Mouse (Mus musculus) hindbrain, embryonic 15.5 days (tissue): Measurements from ENCODE around the gene Mettl1. TPM values are rescaled to one million over a fixed set of nuclear protein-coding genes. Genes with fewer than 3 reads are reported as not detected.

Experiments
- ATAC-seq: fragments of 200-750 bp; cut with Nextera tagmentation; 2 replicates; pipeline ENCODE4 v1.8.0; 2017; ENCODE audit warnings: low read depth, moderate number of reproducible peaks, moderate TSS enrichment; ENCODE audit not compliant: low FRiP score
- H3K27ac ChIP-seq: fragments of 300-500 bp; sonication (generic); replicated peaks from 2 replicates; pipeline ENCODE4 v1.5.1; 2015; ENCODE audit warnings: mild to moderate bottlenecking, inconsistent platforms
- H3K27me3 ChIP-seq: fragments of 300-500 bp; sonication (generic); 2 replicates; pipeline ENCODE4 v1.6.1; 2015; ENCODE audit warnings: control low read depth, inconsistent platforms
- H3K36me3 ChIP-seq: fragments of 300-500 bp; sonication (generic); 2 replicates; pipeline ENCODE4 v1.6.1; 2015; ENCODE audit warnings: control low read depth, inconsistent platforms
- H3K4me1 ChIP-seq: fragments of 300-500 bp; sonication (generic); replicated peaks from 2 replicates; pipeline ENCODE4 v1.6.1; 2015; ENCODE audit warnings: control low read depth, inconsistent platforms
- H3K4me2 ChIP-seq: fragments of 300-500 bp; sonication (generic); 2 replicates; pipeline ENCODE4 v1.6.1; 2015; ENCODE audit warnings: moderate library complexity, mild to moderate bottlenecking, inconsistent platforms
- H3K4me3 ChIP-seq: fragments of 300-500 bp; sonication (generic); 2 replicates; pipeline ENCODE4 v1.5.1; 2015; ENCODE audit warnings: mild to moderate bottlenecking, inconsistent platforms
- H3K9ac ChIP-seq: fragments of 300-500 bp; sonication (generic); 2 replicates; pipeline ENCODE4 v1.6.1; 2015; ENCODE audit warnings: inconsistent platforms
- H3K9me3 ChIP-seq: fragments of 300-500 bp; sonication (generic); 2 replicates; pipeline ENCODE4 v1.6.1; 2016; ENCODE audit warnings: control low read depth, inconsistent platforms
- WGBS: fragments of 180-500 bp; shearing (Covaris S2); methylation state at CpG from one replicate; pipeline ENCODE4 v1.1.7; 2015; 5-methylcytosine and 5-hydroxymethylcytosine counted together
- polyA plus RNA-seq: library from polyadenylated mRNA; unstranded; fragments of >200 nt; fragmentation: Nextera tagmentation; extraction: Ambion mirVana; gene quantifications from 2 replicates; pipeline ENCODE4 v1.2.1, GENCODE M21; 2015

Gene Mettl1
- polyA plus RNA-seq = 22.8 and 25.1 TPM in 2 replicates

DNA sequence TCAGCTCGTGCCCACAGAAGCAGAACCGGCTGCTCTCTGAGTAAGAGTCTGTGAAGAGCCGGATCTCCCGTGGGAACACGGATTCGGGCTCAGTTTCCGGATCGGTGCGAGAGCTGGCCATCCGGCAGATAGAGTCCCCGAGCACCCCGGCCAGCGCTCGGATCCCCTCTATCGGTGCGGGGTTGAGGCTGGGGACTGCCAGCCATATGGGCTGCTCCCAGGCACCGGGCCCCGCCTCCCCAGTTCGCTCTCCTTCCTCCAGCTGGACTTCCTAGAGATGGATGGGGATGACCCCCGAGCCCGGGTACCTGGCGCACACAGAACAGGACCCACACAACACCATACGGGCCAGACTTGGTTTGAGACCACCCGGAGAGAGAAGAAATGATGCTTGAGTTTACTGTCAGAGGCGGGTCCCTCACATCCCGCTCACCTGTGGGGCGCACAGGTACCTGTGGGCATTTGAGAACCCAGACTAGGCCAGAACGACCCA, at the start of gene Mettl1, which contains the start of gene Eef1akmt3:
Gene Mettl1 (plus strand): TSS at position 141 of the 493 bp plus-strand sequence.
Gene Eef1akmt3 (minus strand): TSS at position 240 of the 493 bp plus-strand sequence.
- Histone ChIP-seq H3K9me3 (no peaks in the 10 kb centered on the region), H3K27ac (peak within 1 kb of the TSS; percentile 47), H3K27me3 (peaks cover 4% of the 10 kb centered on the region), H3K4me1 (peaks cover 14% of the 10 kb centered on the region), H3K36me3 (no peaks in the 10 kb centered on the region), H3K4me3 (peak within 1 kb of the TSS; percentile 69), H3K9ac (peak within 1 kb of the TSS; percentile 69), H3K4me2 (peak within 1 kb of the TSS; percentile 93)
- ATAC-seq = peak; percentile 73
- under 1% methylated on average over 28 of the region's 28 CpGs for WGBS

DNA sequence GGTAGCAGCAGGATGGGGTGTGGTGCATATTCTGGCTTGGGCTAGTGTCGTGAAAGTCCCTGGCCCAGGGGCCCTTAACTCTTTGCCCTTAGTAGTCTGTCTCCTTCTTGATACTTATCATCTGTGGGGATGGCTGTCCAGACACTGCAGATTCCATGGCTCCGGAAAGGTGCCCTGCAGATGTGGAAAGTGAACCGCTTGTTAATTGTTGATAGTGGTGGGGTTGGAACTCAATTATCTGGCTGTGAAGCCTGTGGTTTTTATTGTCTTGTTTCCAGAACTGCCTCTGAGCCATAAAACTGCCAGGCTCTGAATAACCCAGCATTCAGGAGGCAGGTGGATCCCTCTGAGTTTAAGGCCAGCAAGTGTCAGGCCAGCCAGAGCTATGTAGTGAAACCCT, 49.5 kb upstream of the Mettl1 start:
- H3K9ac ChIP-seq = no peak overlapping the region
- H3K27me3 ChIP-seq = no peaks in the 10 kb centered on the region
- WGBS = 60% methylated on average over 3 of the region's 3 CpGs
- no peak overlapping the region for H3K27ac ChIP-seq
- H3K36me3 ChIP-seq = peaks cover 27% of the 10 kb centered on the region
- no peak overlapping the region for H3K4me2 ChIP-seq
- H3K9me3 ChIP-seq = no peaks in the 10 kb centered on the region
- no peak overlapping the region for H3K4me3 ChIP-seq
- H3K4me1 ChIP-seq = peaks cover 38% of the 10 kb centered on the region
- ATAC-seq = no peak

DNA sequence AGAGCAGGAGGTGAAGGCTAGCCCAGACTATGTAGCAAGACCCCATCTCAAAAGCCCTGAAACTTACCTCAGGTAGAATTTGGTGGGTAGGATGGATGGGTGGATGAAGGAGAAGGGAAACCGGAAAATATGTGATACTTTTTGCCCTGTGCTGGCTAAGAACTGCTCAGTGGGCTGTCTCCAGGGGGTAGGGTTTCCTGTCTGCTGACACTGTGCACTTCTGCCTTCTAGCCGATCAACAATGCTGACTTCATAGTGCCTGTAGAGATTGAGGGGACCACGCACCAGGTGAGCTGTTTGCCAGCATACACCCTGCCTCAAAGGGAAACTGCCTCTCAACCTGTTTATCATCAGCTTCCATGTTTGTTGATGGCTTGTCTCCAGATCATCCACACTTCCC, 47.6 kb upstream of the Mettl1 start:
- Histone ChIP-seq H3K4me1 (peaks cover 20% of the 10 kb centered on the region), H3K36me3 (peaks cover 37% of the 10 kb centered on the region), H3K4me3 (no peak overlapping the region), H3K27me3 (no peaks in the 10 kb centered on the region), H3K27ac (no peak overlapping the region), H3K4me2 (no peak overlapping the region), H3K9me3 (no peaks in the 10 kb centered on the region), H3K9ac (no peak overlapping the region)
- WGBS = 87% methylated on average over 3 of the region's 3 CpGs
- ATAC-seq = no peak

DNA sequence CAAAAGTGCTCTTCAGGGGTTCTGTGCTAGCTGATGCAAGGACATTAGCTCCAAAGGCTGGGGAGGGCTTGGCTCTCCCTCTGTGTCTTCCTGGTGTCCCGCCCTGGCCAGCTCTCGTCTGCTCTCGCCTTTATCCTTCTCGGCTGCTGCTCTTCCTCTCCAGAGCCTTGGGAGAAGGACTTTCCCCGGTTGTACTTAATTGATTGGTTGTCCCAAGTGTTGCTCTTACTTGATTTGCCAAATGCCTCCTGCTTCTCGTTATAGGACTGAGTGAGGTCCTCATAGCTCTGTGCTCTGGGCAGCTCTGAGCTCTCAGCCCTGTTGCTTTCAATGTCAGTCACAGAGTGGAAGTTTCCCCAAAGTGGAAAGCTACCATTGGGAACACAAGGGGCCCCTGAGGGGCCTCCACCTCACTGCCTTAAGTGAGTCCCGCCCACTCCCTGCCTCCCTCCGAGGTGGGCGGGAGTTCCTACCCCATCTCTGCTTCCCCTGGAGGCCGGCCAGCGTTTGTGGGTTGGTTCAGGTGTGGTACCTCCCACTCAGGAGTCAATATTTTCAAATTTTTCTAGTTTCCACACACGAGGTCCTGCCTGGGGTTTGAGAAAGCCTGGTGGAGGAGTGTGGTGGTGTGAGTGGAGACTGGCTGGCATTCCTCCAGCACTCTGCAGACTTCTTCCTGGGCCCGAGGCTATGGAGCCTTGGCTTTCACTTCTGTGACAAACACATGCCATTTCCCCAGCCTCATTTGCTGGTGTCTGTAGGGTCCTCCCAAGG, 43.7 kb upstream of the Mettl1 start:
- no peak overlapping the region for H3K4me3 ChIP-seq
- H3K9me3 ChIP-seq = no peaks in the 10 kb centered on the region
- H3K4me1 ChIP-seq = no peaks in the 10 kb centered on the region
- WGBS = 74% methylated on average over 13 of the region's 13 CpGs
- H3K27me3 ChIP-seq = no peaks in the 10 kb centered on the region
- peaks cover 34% of the 10 kb centered on the region for H3K36me3 ChIP-seq
- H3K27ac ChIP-seq = no peak overlapping the region
- H3K9ac ChIP-seq = no peak overlapping the region
- ATAC-seq = no peak
- H3K4me2 ChIP-seq = no peak overlapping the region

DNA sequence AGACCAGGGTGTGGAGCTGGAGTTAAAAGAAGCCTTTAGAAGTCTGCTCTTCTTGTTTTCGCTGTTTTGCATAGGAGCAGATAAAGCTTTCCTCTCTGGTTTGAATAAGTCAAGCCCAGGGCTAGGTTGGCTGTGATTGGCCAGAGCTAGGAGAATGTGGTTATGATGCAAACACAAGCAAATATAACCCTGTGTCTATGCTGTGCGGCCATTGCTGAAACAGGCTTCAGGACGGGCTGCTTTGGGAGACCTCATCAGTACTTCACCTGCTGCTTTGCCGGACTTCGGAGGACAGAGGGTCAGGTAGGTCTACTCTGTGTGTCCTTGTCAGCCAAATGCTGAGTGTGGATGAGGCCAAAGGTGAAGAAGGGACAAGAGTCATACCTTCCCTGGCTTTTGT, 40.7 kb upstream of the Mettl1 start, which contains the start of gene Avil:
Gene Avil (plus strand): TSS at position 181 of the 400 bp plus-strand sequence.
- peaks cover 14% of the 10 kb centered on the region for H3K36me3 ChIP-seq
- no peak within 1 kb of the TSS for H3K4me2 ChIP-seq
- H3K27me3 ChIP-seq = no peaks in the 10 kb centered on the region
- H3K9me3 ChIP-seq = no peaks in the 10 kb centered on the region
- H3K4me1 ChIP-seq = no peaks in the 10 kb centered on the region
- H3K27ac ChIP-seq = no peak within 1 kb of the TSS
- ATAC-seq = 0 out of 2 replicates have a peak, but pooled peaks have one; percentile 31
- H3K4me3 ChIP-seq = no peak within 1 kb of the TSS
- 88% methylated on average over 5 of the region's 5 CpGs for WGBS
- H3K9ac ChIP-seq = no peak within 1 kb of the TSS

DNA sequence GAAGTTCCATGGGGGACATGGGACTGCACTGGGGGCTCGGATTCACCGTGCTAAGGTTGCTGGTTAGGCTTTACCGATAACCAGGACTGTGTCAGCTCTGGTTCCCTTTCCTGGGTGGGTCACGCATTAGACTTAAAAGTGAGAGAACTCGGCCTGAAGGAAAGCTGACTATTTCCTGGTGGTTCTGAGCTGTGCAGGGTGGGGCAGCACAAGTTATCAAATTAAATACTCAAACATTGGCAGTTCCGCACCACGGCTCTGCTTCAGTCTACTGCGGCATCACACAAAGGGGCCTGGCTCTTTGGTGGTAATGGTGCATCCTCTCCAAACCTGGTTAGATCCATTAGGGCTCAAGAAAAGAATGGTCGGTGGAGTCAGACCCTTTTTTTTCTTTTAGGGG, 39.9 kb upstream of the Mettl1 start:
- peaks cover 14% of the 10 kb centered on the region for H3K36me3 ChIP-seq
- 91% methylated on average over 9 of the region's 9 CpGs for WGBS
- no peaks in the 10 kb centered on the region for H3K27me3 ChIP-seq
- no peak overlapping the region for H3K4me2 ChIP-seq
- no peak overlapping the region for H3K27ac ChIP-seq
- ATAC-seq = no peak
- H3K9me3 ChIP-seq = no peaks in the 10 kb centered on the region
- H3K4me3 ChIP-seq = no peak overlapping the region
- no peaks in the 10 kb centered on the region for H3K4me1 ChIP-seq
- no peak overlapping the region for H3K9ac ChIP-seq

DNA sequence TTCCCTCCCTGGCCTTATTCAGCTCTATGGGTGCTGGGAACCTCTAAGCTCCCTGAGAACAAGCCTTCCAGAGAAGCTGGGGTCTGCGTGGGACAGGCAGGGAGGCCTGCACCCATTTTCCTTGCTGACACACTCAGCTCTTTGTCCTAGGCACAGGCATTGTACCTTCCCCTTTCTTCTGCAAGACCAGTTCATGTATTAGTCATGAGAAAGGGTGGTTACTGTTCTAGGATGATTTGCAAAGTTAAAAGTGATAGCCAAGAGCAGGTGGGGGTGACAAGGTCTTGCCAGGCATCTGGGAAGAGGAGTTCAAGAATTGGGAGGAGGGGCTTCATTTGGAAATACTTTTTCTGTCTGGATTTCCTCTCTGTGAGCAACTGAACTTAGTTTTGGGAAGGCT, 39.2 kb upstream of the Mettl1 start:
- no peak for ATAC-seq
- H3K9me3 ChIP-seq = no peaks in the 10 kb centered on the region
- no peak overlapping the region for H3K27ac ChIP-seq

DNA sequence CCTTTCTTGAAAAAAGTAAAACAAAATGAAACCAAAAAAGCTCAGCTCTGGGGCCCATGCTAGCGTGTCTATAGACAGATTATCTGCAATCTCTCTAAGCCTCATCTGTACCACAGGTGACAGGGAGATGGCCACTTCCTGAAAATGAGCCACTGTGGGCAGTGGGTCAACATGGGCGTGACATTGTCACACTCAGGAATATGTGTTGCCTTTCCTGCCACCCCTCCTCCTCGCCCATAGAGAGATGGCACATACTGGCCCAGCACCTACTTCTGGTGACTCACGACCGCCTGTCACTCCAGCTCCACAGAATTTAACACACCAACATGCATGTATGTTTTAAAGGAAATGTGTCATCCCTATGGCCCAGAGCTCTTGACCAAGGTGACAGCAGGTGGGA, 38.4 kb upstream of the Mettl1 start:
- Histone ChIP-seq H3K4me1 (no peaks in the 10 kb centered on the region), H3K9ac (no peak overlapping the region), H3K27me3 (no peaks in the 10 kb centered on the region), H3K27ac (no peak overlapping the region), H3K4me2 (no peak overlapping the region), H3K36me3 (peaks cover 9% of the 10 kb centered on the region), H3K4me3 (no peak overlapping the region), H3K9me3 (no peaks in the 10 kb centered on the region)
- ATAC-seq = no peak
- WGBS = 84% methylated on average over 5 of the region's 5 CpGs

More for the DNA sequence above, 39.2 kb upstream of the Mettl1 start:
- Histone ChIP-seq H3K4me2 (no peak overlapping the region), H3K4me1 (no peaks in the 10 kb centered on the region), H3K27me3 (no peaks in the 10 kb centered on the region), H3K9ac (no peak overlapping the region), H3K4me3 (no peak overlapping the region), H3K36me3 (peaks cover 14% of the 10 kb centered on the region)
- WGBS = 82% methylated on average over 1 of the region's 1 CpGs

DNA sequence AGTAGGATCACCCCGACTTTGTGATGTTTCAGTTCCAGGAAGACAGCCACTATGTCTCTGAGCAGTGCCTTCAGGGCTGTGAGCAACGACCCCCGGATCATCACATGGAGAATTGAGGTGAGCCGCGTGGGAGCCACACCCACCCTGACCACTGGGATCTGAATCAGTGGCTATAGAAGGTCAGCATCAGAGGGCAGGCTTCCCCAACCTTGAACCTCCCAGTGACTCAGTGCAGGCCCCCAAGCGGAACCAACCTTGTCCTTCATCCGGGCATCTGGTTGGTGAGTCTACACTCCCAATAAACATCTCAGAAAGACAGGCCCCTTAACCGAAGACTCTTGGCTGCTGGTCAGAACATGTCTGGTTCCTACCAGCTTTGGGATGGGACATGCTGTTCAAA, 37.9 kb upstream of the Mettl1 start:
- peaks cover 7% of the 10 kb centered on the region; the same call in 1 of the 2 replicates for H3K36me3 ChIP-seq
- H3K27ac ChIP-seq = no peak overlapping the region
- H3K4me3 ChIP-seq = no peak overlapping the region
- no peaks in the 10 kb centered on the region for H3K27me3 ChIP-seq
- no peaks in the 10 kb centered on the region for H3K4me1 ChIP-seq
- no peak overlapping the region for H3K4me2 ChIP-seq
- no peak overlapping the region for H3K9ac ChIP-seq
- H3K9me3 ChIP-seq = no peaks in the 10 kb centered on the region
- ATAC-seq = no peak
- 89% methylated on average over 8 of the region's 8 CpGs for WGBS

DNA sequence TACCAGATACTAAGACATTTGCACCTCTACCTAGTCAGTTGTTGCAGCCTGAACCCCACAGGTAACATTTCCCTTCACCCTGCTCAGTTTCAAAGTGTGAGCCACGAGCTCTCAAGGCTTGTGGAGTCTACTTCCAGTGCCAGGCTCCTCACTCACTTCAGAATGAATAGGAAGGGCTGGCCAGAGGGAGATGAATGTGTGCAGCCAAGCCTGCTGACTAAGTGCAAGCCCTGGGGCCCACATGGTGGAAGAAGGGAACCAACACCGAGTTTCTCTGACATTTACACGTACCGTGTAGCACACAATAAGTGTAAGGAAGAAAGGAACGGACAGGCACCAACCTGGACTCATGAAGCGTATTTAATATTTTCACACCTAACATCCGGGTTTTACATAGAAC, 37.4 kb upstream of the Mettl1 start:
- Histone ChIP-seq H3K9me3 (no peaks in the 10 kb centered on the region), H3K27ac (no peak overlapping the region), H3K36me3 (peaks cover 2% of the 10 kb centered on the region; the same call in 1 of the 2 replicates), H3K4me2 (no peak overlapping the region), H3K27me3 (no peaks in the 10 kb centered on the region), H3K9ac (no peak overlapping the region), H3K4me1 (no peaks in the 10 kb centered on the region), H3K4me3 (no peak overlapping the region)
- 74% methylated on average over 7 of the region's 7 CpGs for WGBS
- no peak for ATAC-seq

DNA sequence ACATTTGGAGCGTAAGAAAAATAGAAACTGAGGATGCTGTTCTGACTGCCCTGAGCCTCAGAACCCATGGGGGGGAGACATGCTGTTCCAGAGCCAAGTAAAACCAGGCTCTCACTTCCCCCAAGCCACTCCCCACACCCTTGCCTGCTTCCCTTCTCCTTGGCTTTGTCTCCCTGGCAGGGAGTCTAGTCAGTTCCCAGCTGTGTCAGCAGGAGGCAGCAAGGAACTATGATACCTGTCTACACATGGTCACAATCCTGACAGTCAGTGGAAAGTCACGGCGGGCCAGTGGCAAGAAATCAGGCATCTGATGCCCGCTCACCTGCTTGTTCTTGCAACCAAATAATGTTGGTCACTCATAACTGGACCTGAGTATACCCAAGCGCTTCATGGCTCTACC, 24.7 kb upstream of the Mettl1 start:
- no peak overlapping the region for H3K9ac ChIP-seq
- no peak for ATAC-seq
- H3K9me3 ChIP-seq = no peaks in the 10 kb centered on the region
- H3K4me2 ChIP-seq = no peak overlapping the region
- no peak overlapping the region for H3K27ac ChIP-seq
- H3K27me3 ChIP-seq = no peaks in the 10 kb centered on the region
- H3K4me1 ChIP-seq = no peaks in the 10 kb centered on the region
- no peak overlapping the region for H3K4me3 ChIP-seq
- WGBS = 70% methylated on average over 5 of the region's 5 CpGs
- H3K36me3 ChIP-seq = no peaks in the 10 kb centered on the region

DNA sequence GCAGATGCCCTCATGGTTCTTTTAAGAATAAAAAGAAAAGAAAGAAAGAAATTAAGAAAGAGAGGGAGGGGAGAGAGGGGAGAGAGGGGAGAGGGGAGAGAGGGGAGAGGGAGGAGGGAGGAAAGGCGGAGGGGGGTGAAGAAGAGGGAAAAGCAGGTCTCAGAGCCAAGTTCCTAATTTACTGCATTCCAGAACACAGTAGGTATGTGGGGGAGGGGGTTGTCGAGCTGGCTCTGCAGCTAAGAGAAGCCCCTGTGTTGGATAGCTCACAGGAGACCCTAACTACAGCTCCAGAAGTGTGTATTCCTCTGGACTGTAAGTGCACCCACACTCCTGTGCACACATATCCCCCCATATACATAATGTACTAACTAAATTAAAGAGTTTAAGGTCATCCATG, 24.1 kb upstream of the Mettl1 start:
- ATAC-seq = no peak
- H3K9me3 ChIP-seq = no peaks in the 10 kb centered on the region
- H3K27ac ChIP-seq = no peak overlapping the region

More for the DNA sequence above, 24.1 kb upstream of the Mettl1 start:
- H3K27me3 ChIP-seq = no peaks in the 10 kb centered on the region
- no peaks in the 10 kb centered on the region for H3K4me1 ChIP-seq
- H3K4me3 ChIP-seq = no peak overlapping the region
- 41% methylated on average over 2 of the region's 2 CpGs for WGBS
- H3K9ac ChIP-seq = no peak overlapping the region
- no peaks in the 10 kb centered on the region for H3K36me3 ChIP-seq
- no peak overlapping the region for H3K4me2 ChIP-seq
